Mouse (Mus musculus): ENCODE results near the gene Elf2.

DNA sequence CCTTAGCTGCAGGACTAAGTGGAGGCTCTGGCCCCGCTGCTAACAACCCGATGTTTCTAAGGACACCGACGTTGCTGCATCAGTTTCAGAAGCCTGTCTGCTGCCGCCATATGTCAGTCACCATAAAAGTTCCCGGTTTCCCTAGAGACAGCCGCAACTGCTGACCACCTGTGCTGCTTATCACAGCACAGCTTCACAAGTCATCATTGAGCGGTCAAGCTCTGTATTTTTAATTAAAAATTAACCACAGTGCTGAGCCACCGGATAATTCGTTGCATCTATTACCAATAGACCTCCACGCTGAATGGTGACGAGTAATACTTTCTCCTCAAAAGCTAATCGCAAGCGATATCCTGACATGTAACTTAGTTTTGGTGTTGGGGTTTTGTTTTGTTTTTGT is 135.6 kb downstream of the Elf2 start:
- TF ChIP-seq IRF4 (IDR thresholded peaks at IDR 0.05; ENCODE audit: low read depth, low read length), result no peak
- TF ChIP-seq MAZ (IDR thresholded peaks at IDR 0.05; ENCODE audit: low read depth, low read length), result no peak
- TF ChIP-seq RCOR1 (conservative IDR thresholded peaks at IDR 0.05; ENCODE audit: low read depth, low read length), result no peak
- TF ChIP-seq CTCF (conservative IDR thresholded peaks at IDR 0.05 in 1 of 2, IDR thresholded peaks at IDR 0.05 in 1 of 2; ENCODE audit: low read depth in 2 of 2, low read length in 2 of 2), result no peak
- TF ChIP-seq ZKSCAN1 (IDR thresholded peaks at IDR 0.05; ENCODE audit: borderline replicate concordance, low read depth, low read length), result no peak
- no peak for TF ChIP-seq MAX (IDR thresholded peaks at IDR 0.05; ENCODE audit: low read length)
- no peak for TF ChIP-seq MAFK (IDR thresholded peaks at IDR 0.05; ENCODE audit: insufficient replicate concordance, low read length)
- TF ChIP-seq MXI1 (IDR thresholded peaks at IDR 0.05; ENCODE audit: low read depth, low read length), result no peak
- TF ChIP-seq HCFC1 (IDR thresholded peaks at IDR 0.05; ENCODE audit: low read depth, low read length), result no peak
- no peak for TF ChIP-seq CHD2 (IDR thresholded peaks at IDR 0.05; ENCODE audit: low read length)
- TF ChIP-seq KAT2A (IDR thresholded peaks at IDR 0.05; ENCODE audit: insufficient replicate concordance, low read length), result no peak
- no peak for TF ChIP-seq POLR2AphosphoS2 (IDR thresholded peaks at IDR 0.05; ENCODE audit: low read depth, low read length)
- TF ChIP-seq MEF2A (IDR thresholded peaks at IDR 0.05; ENCODE audit: borderline replicate concordance, low read depth, low read length), result no peak
- no peak for TF ChIP-seq GABPA (IDR thresholded peaks at IDR 0.05; ENCODE audit: insufficient replicate concordance, low read depth, low read length)
